Mouse (Mus musculus): ENCODE data around the gene Otulin.

- TF ChIP-seq CTCF (IDR thresholded peaks at IDR 0.05; ENCODE audit: low read depth, low read length) (no peak), POLR2A (IDR thresholded peaks at IDR 0.05; ENCODE audit: extremely low read depth, insufficient read depth, low read length) (no peak)
These were observed 10.7 kb upstream of the Otulin start for GRCm38 (mm10) chr15:27641171-27641570.

Data from liver, adult 2 months (tissue).